Mouse (Mus musculus) hindbrain, embryonic 16.5 days (tissue): ENCODE data around the gene Fblim1. TPM values are rescaled to one million over a fixed set of nuclear protein-coding genes. Genes with fewer than 3 reads are reported as not detected.
"Not testable (repeated sequence)": the region's sequence is repeated elsewhere in the genome, so short reads cannot be mapped to it uniquely, and the experiment has no call there.

ENCODE experiments used
- ATAC-seq: fragments of 200-750 bp; cut with Nextera tagmentation; 2 replicates; pipeline ENCODE4 v1.8.0; 2017; ENCODE audit warnings: moderate TSS enrichment, moderate library complexity
- H3K27ac ChIP-seq: fragments of 300-500 bp; sonication (generic); 2 replicates; pipeline ENCODE4 v1.5.1; 2014; ENCODE audit warnings: low read depth, mild to moderate bottlenecking, control low read depth, low read length, moderate library complexity
- H3K27me3 ChIP-seq: fragments of 300-500 bp; sonication (generic); replicated peaks from 2 replicates; pipeline ENCODE4 v1.6.1; 2014; ENCODE audit warnings: low read length; ENCODE audit not compliant: control insufficient read depth, insufficient read depth
- H3K36me3 ChIP-seq: fragments of 300-500 bp; sonication (generic); 2 replicates; pipeline ENCODE4 v1.6.1; 2014; ENCODE audit warnings: mild to moderate bottlenecking, low read length, moderate library complexity, mixed read lengths; ENCODE audit not compliant: control insufficient read depth, insufficient read depth
- H3K4me1 ChIP-seq: fragments of 300-500 bp; sonication (generic); 2 replicates; pipeline ENCODE4 v1.6.1; 2014; ENCODE audit warnings: low read depth, low read length; ENCODE audit not compliant: control insufficient read depth, insufficient read depth
- H3K4me2 ChIP-seq: fragments of 300-500 bp; sonication (generic); 2 replicates; pipeline ENCODE4 v1.6.1; 2014; ENCODE audit warnings: mild to moderate bottlenecking, low read length, control low read depth, moderate library complexity
- H3K4me3 ChIP-seq: fragments of 300-500 bp; sonication (generic); 2 replicates; pipeline ENCODE4 v1.5.1; 2014; ENCODE audit warnings: mild to moderate bottlenecking, low read length, control low read depth, moderate library complexity
- H3K9ac ChIP-seq: fragments of 300-500 bp; sonication (generic); 2 replicates; pipeline ENCODE4 v1.6.1; 2014; ENCODE audit warnings: low read depth, mild to moderate bottlenecking, control low read depth, low read length, moderate library complexity
- H3K9me3 ChIP-seq: fragments of 300-500 bp; sonication (generic); 2 replicates; pipeline ENCODE4 v1.6.1; 2014; ENCODE audit warnings: mild to moderate bottlenecking, low read length, moderate library complexity; ENCODE audit not compliant: control insufficient read depth
- WGBS: fragments of 180-500 bp; shearing (Covaris S2); extraction: QIAGEN DNeasy Blood & Tissue Kit; methylation state at CpG from one replicate; pipeline ENCODE4 v1.1.7; 2014; 5-methylcytosine and 5-hydroxymethylcytosine counted together
- polyA plus RNA-seq: library from polyadenylated mRNA; unstranded; fragments of >200 nt; fragmentation: Nextera tagmentation; extraction: Ambion mirVana; gene quantifications from 2 replicates; pipeline ENCODE4 v1.2.1, GENCODE M21; 2015

The Fblim1 gene
- polyA plus RNA-seq, 1 experiment from 2014 or later: 42.9 TPM

GRCm38 (mm10) chr4:141568966-141569365 lies 36.9 kb downstream of the Fblim1 start:
- H3K36me3 ChIP-seq: no peaks in the 10 kb centered on the region
- H3K4me1 ChIP-seq: no peaks in the 10 kb centered on the region
- no peak for ATAC-seq
- 85% methylated on average over 5 of the region's 5 CpGs for WGBS
- no peaks in the 10 kb centered on the region for H3K9me3 ChIP-seq
- no peak overlapping the region for H3K27ac ChIP-seq
- H3K4me2 ChIP-seq: no peak overlapping the region
- H3K27me3 ChIP-seq: no peaks in the 10 kb centered on the region
- H3K4me3 ChIP-seq: no peak overlapping the region
- H3K9ac ChIP-seq: no peak overlapping the region

- not testable (repeated sequence) for H3K4me1 ChIP-seq, H3K4me3 ChIP-seq, H3K4me2 ChIP-seq, H3K27ac ChIP-seq, H3K27me3 ChIP-seq, H3K36me3 ChIP-seq, ATAC-seq, H3K9me3 ChIP-seq, H3K9ac ChIP-seq
- WGBS: 95% methylated on average over 7 of the region's 7 CpGs
These were observed 38.7 kb downstream of the Fblim1 start for GRCm38 (mm10) chr4:141567174-141567573.

GRCm38 (mm10) chr4:141566187-141566586 lies 39.7 kb downstream of the Fblim1 start:
- WGBS: 91% methylated on average over 6 of the region's 6 CpGs
- H3K36me3 ChIP-seq: no peaks in the 10 kb centered on the region

GRCm38 (mm10) chr4:141565325-141565724 lies 40.6 kb downstream of the Fblim1 start:
- Histone ChIP-seq H3K27ac (no peak overlapping the region), H3K4me1 (no peaks in the 10 kb centered on the region), H3K4me3 (no peak overlapping the region), H3K27me3 (no peaks in the 10 kb centered on the region), H3K9me3 (no peaks in the 10 kb centered on the region), H3K4me2 (no peak overlapping the region), H3K9ac (no peak overlapping the region), H3K36me3 (no peaks in the 10 kb centered on the region)
- no peak for ATAC-seq
- 23% methylated on average over 7 of the region's 7 CpGs for WGBS

More at GRCm38 (mm10) chr4:141566187-141566586, 39.7 kb downstream of the Fblim1 start:
- Histone ChIP-seq H3K4me1 (no peaks in the 10 kb centered on the region), H3K27me3 (no peaks in the 10 kb centered on the region), H3K9me3 (no peaks in the 10 kb centered on the region), H3K4me3 (no peak overlapping the region), H3K9ac (no peak overlapping the region), H3K4me2 (no peak overlapping the region), H3K27ac (no peak overlapping the region)
- ATAC-seq: no peak

- H3K9me3 ChIP-seq: no peaks in the 10 kb centered on the region
- H3K27me3 ChIP-seq: no peaks in the 10 kb centered on the region
- no peak overlapping the region for H3K9ac ChIP-seq
- H3K4me2 ChIP-seq: no peak overlapping the region
- no peaks in the 10 kb centered on the region for H3K36me3 ChIP-seq
- ATAC-seq: no peak
- peaks cover 3% of the 10 kb centered on the region; the same call in 1 of the 2 replicates for H3K4me1 ChIP-seq
- 95% methylated on average over 3 of the region's 3 CpGs for WGBS
- H3K4me3 ChIP-seq: no peak overlapping the region
- H3K27ac ChIP-seq: no peak overlapping the region
These were observed 41.2 kb downstream of the Fblim1 start for GRCm38 (mm10) chr4:141564660-141565059.

- 86% methylated on average over 4 of the region's 4 CpGs for WGBS
- Histone ChIP-seq H3K4me2 (no peak overlapping the region), H3K27me3 (no peaks in the 10 kb centered on the region), H3K36me3 (no peaks in the 10 kb centered on the region), H3K9me3 (no peaks in the 10 kb centered on the region), H3K9ac (no peak overlapping the region), H3K4me1 (peaks cover 7% of the 10 kb centered on the region), H3K27ac (no peak overlapping the region), H3K4me3 (no peak overlapping the region)
- ATAC-seq: no peak
These were observed 41.7 kb downstream of the Fblim1 start for GRCm38 (mm10) chr4:141564209-141564608.

GRCm38 (mm10) chr4:141562281-141562680 lies 43.6 kb downstream of the Fblim1 start:
- H3K27me3 ChIP-seq: no peaks in the 10 kb centered on the region
- no peak overlapping the region for H3K27ac ChIP-seq
- no peak overlapping the region for H3K9ac ChIP-seq
- 83% methylated on average over 11 of the region's 11 CpGs for WGBS
- no peak overlapping the region for H3K4me3 ChIP-seq
- no peaks in the 10 kb centered on the region for H3K9me3 ChIP-seq
- no peaks in the 10 kb centered on the region for H3K36me3 ChIP-seq
- no peak overlapping the region for H3K4me2 ChIP-seq
- peaks cover 15% of the 10 kb centered on the region for H3K4me1 ChIP-seq
- ATAC-seq: no peak

GRCm38 (mm10) chr4:141561331-141561919 lies 44.5 kb downstream of the Fblim1 start:
- not testable (repeated sequence) for H3K27me3 ChIP-seq, H3K4me3 ChIP-seq, H3K36me3 ChIP-seq, H3K4me2 ChIP-seq, H3K27ac ChIP-seq, H3K9me3 ChIP-seq, H3K9ac ChIP-seq, ATAC-seq
- 66% methylated on average over 5 of the region's 5 CpGs for WGBS
- peaks cover 15% of the 10 kb centered on the region for H3K4me1 ChIP-seq

- Histone ChIP-seq H3K36me3 (no peaks in the 10 kb centered on the region), H3K27me3 (no peaks in the 10 kb centered on the region), H3K27ac (peak overlapping the region; percentile 88), H3K9ac (peak overlapping the region; percentile 68), H3K9me3 (no peaks in the 10 kb centered on the region), H3K4me2 (peak overlapping the region; percentile 87), H3K4me3 (peak overlapping the region; percentile 44), H3K4me1 (peaks cover 15% of the 10 kb centered on the region)
- peak; percentile 51 for ATAC-seq
- 2% methylated on average over 9 of the region's 9 CpGs for WGBS
These were observed 46.0 kb downstream of the Fblim1 start for GRCm38 (mm10) chr4:141559898-141560263.
